Comparison of ENCODE assay signal across 8 mouse cellular contexts in genomic region chr16:23898840-23899239, GRCm38 (mm10). TPM values are rescaled to one million over a fixed set of nuclear protein-coding genes. Genes with fewer than 3 reads are reported as not detected.
A peak's percentile ranks its signal among the peaks of the same experiment; 100 is the strongest.
DNase-seq lines count a peak whose midpoint lies in the region; ATAC-seq lines count a peak whose summit lies in the region.

No protein-coding gene starts in this region.

- H3K4me2 ChIP-seq in intestine, embryonic 15.5 days (replicated peaks) = peak overlapping the region; percentile 54

- DNase-seq in embryo, embryonic 10 days (ENCODE audit: low spot score) = peak; percentile 88
- peak; percentile 51 to 57 for DNase-seq in gastrocnemius, postnatal 36 days
- DNase-seq in left cerebral cortex, postnatal 25 days (ENCODE audit: low spot score in 2 of 2) = peak; percentile 82 to 90
- DNase-seq in midbrain, embryonic 10.5 days (ENCODE audit: low spot score) = peak; percentile 79
- DNase-seq in right cerebral cortex, postnatal 36 days (ENCODE audit: low spot score in 2 of 2) = peak; percentile 63 to 76
- DNase-seq in urinary bladder, postnatal 4 days (ENCODE audit: low spot score in 2 of 2) = peak; percentile 52 to 82

- no peaks in the 10 kb centered on the region for H3K9me3 ChIP-seq in intestine, embryonic 15.5 days
- no peaks in the 10 kb centered on the region for H3K9me3 ChIP-seq in midbrain, embryonic 10.5 days (replicated peaks)

- no peaks in the 10 kb centered on the region for H3K36me3 ChIP-seq in intestine, embryonic 15.5 days
- H3K36me3 ChIP-seq in midbrain, embryonic 10.5 days = no peaks in the 10 kb centered on the region

- intact Hi-C loops in gastrocnemius, postnatal 36 days (cut with DNase I) = loop anchor here (1.0 to 2.0 kb wide), 2 partner anchors 348 to 447 kb away; no protein-coding TSS in a partner anchor
- intact Hi-C loops in left cerebral cortex, postnatal 25 days (cut with DNase I) = loop anchor here (1.0 to 5.0 kb wide), 4 partner anchors 54 to 446 kb away; no protein-coding TSS in a partner anchor

- H3K27me3 ChIP-seq in intestine, embryonic 15.5 days (replicated peaks) = no peaks in the 10 kb centered on the region
- H3K27me3 ChIP-seq in midbrain, embryonic 10.5 days (ENCODE audit: low read depth, poor library complexity, severe bottlenecking) = peaks cover 13% of the 10 kb centered on the region; the same call in 1 of the 2 replicates

- peaks cover 5% of the 10 kb centered on the region; the same call in 1 of the 2 replicates for H3K4me1 ChIP-seq in intestine, embryonic 15.5 days (replicated peaks)
- peaks cover 17% of the 10 kb centered on the region for H3K4me1 ChIP-seq in midbrain, embryonic 10.5 days

- H3K4me3 ChIP-seq in intestine, embryonic 15.5 days (replicated peaks) = no peak overlapping the region
- H3K4me3 ChIP-seq in midbrain, embryonic 10.5 days = 0 out of 2 replicates have a peak overlapping the region, but pooled peaks have one; percentile 44

- no peak overlapping the region for H3K27ac ChIP-seq in intestine, embryonic 15.5 days
- no peak overlapping the region for H3K27ac ChIP-seq in midbrain, embryonic 10.5 days (replicated peaks)

- no peak overlapping the region for H3K9ac ChIP-seq in intestine, embryonic 15.5 days

- 10% methylated on average over 12 of the region's 12 CpGs for WGBS in intestine, embryonic 15.5 days
- 18% methylated on average over 12 of the region's 12 CpGs for WGBS in midbrain, embryonic 10.5 days

- peak; percentile 49 for ATAC-seq in activated CD4-positive, CD25-positive, alpha-beta regulatory T cell, adult 4 months
- peak; percentile 61; the same call in 1 of the 2 replicates for ATAC-seq in intestine, embryonic 15.5 days

RNA-seq across cellular contexts. Expression of gene Sst, which starts 8.1 kb away (rescaled TPM):
- polyA plus RNA-seq in activated CD4-positive, CD25-positive, alpha-beta regulatory T cell, adult 4 months (2017; shearing (Covaris generic)) = not detected
- not detected for total RNA-seq in gastrocnemius, postnatal 36 days (2021)
- 12.9 and 16.8 TPM in 2 replicates for polyA plus RNA-seq in intestine, embryonic 15.5 days (2015; fragmentation: Nextera tagmentation; extraction: Ambion mirVana)
- 100 to 1,000 TPM; 437 to 438 TPM for total RNA-seq in left cerebral cortex, postnatal 25 days (2021)
- 29.9 and 39.9 TPM in 2 replicates for polyA plus RNA-seq in midbrain, embryonic 10.5 days (2016; fragmentation: Nextera tagmentation; extraction: Ambion mirVana)

RNA-seq across cellular contexts. Expression of gene Rtp2, which starts 33.4 kb away (rescaled TPM):
- not detected for polyA plus RNA-seq in activated CD4-positive, CD25-positive, alpha-beta regulatory T cell, adult 4 months (2017; shearing (Covaris generic))
- not detected for total RNA-seq in gastrocnemius, postnatal 36 days (2021)
- not detected in 2 replicates for polyA plus RNA-seq in intestine, embryonic 15.5 days (2015; fragmentation: Nextera tagmentation; extraction: Ambion mirVana)
- not detected for total RNA-seq in left cerebral cortex, postnatal 25 days (2021)
- polyA plus RNA-seq in midbrain, embryonic 10.5 days (2016; fragmentation: Nextera tagmentation; extraction: Ambion mirVana) = not detected in 2 replicates
